Mouse (Mus musculus) brain, adult 2 months (tissue): ENCODE results near the gene Snhg11.
"Not testable (repeated sequence)": the region's sequence is repeated elsewhere in the genome, so short reads cannot be mapped to it uniquely, and the experiment has no call there.

Experiments used
- DNase-seq: peaks from one replicate; pipeline ENCODE4 v3.0.0; 2011; ENCODE audit warnings: low read depth, low spot score

Snhg11 gene

GRCm38 (mm10) chr2:158369474-158370172 lies 5.8 kb upstream of the Snhg11 start:
- DNase-seq, result no peak

GRCm38 (mm10) chr2:158370173-158370550 lies 5.3 kb upstream of the Snhg11 start:
- DNase-seq, result no peak

- DNase-seq, result no peak
These were observed 2.4 kb upstream of the Snhg11 start for GRCm38 (mm10) chr2:158373061-158373460.

GRCm38 (mm10) chr2:158373516-158373915 lies 1.9 kb upstream of the Snhg11 start:
- DNase-seq, result no peak

GRCm38 (mm10) chr2:158376123-158376687 lies 767 bp downstream of the Snhg11 start:
- peak; percentile 58 for DNase-seq

- DNase-seq, result peak; percentile 78
These were observed 1.4 kb downstream of the Snhg11 start for GRCm38 (mm10) chr2:158376798-158377197.

GRCm38 (mm10) chr2:158377811-158378210 lies 2.4 kb downstream of the Snhg11 start:
- peak; percentile 63 for DNase-seq

- peak; percentile 93 for DNase-seq
These were observed 4.1 kb downstream of the Snhg11 start for GRCm38 (mm10) chr2:158379354-158380078.

- peak; percentile 36 for DNase-seq
These were observed 10.6 kb downstream of the Snhg11 start for GRCm38 (mm10) chr2:158386072-158386471.

GRCm38 (mm10) chr2:158389421-158389820 lies 14.0 kb downstream of the Snhg11 start:
- no peak for DNase-seq

- DNase-seq, result no peak
These were observed 20.9 kb downstream of the Snhg11 start for GRCm38 (mm10) chr2:158396369-158396768.

GRCm38 (mm10) chr2:158397140-158397539 lies 21.7 kb downstream of the Snhg11 start:
- DNase-seq, result not testable (repeated sequence)

GRCm38 (mm10) chr2:158402915-158403314 lies 27.5 kb downstream of the Snhg11 start:
- no peak for DNase-seq

GRCm38 (mm10) chr2:158408997-158409594 lies 33.7 kb downstream of the Snhg11 start:
- DNase-seq, result no peak

- DNase-seq, result peak; percentile 99
These were observed 34.2 kb downstream of the Snhg11 start, which contains the start of gene Ralgapb for GRCm38 (mm10) chr2:158409595-158410021. TSS of gene Ralgapb (plus strand) at chr2:158409848.

GRCm38 (mm10) chr2:158410022-158411014 lies 34.9 kb downstream of the Snhg11 start:
- peak; percentile 19 for DNase-seq

- DNase-seq, result no peak
These were observed 37.8 kb downstream of the Snhg11 start for GRCm38 (mm10) chr2:158413240-158413639.

GRCm38 (mm10) chr2:158415826-158416225 lies 40.4 kb downstream of the Snhg11 start:
- DNase-seq, result peak; percentile 46

GRCm38 (mm10) chr2:158418663-158419062 lies 43.2 kb downstream of the Snhg11 start:
- DNase-seq, result no peak
